Mouse (Mus musculus): ENCODE data around the gene Degs1.

GRCm38 (mm10) chr1:182292291-182292690 lies 9.7 kb upstream of the Degs1 start:
- no peak for TF ChIP-seq POLR2A (IDR thresholded peaks at IDR 0.05; ENCODE audit: borderline replicate concordance, extremely low read depth, insufficient read depth, insufficient read length, poor library complexity, severe bottlenecking)
- no peak for TF ChIP-seq CTCF (IDR thresholded peaks at IDR 0.05; ENCODE audit: borderline replicate concordance, extremely low read depth, insufficient read depth, insufficient read length)

Data from brain, embryonic 14.5 days (tissue).